Mouse (Mus musculus) heart, embryonic 13.5 days (tissue): Measurements from ENCODE around the gene Olfr76. TPM values are rescaled to one million over a fixed set of nuclear protein-coding genes. Genes with fewer than 3 reads are reported as not detected.
"Not testable (repeated sequence)": the region's sequence is repeated elsewhere in the genome, so short reads cannot be mapped to it uniquely, and the experiment has no call there.

ENCODE experiments used
- ATAC-seq: fragments of 200-750 bp; cut with Nextera tagmentation; 2 replicates; pipeline ENCODE4 v1.8.0; 2017; ENCODE audit warnings: moderate TSS enrichment; ENCODE audit not compliant: insufficient number of reproducible peaks, low FRiP score, low TSS enrichment; ENCODE audit errors: extremely low read depth
- H3K27ac ChIP-seq: fragments of 300-500 bp; sonication (generic); replicated peaks from 2 replicates; pipeline ENCODE4 v1.5.1; 2015; ENCODE audit warnings: moderate library complexity, mild to moderate bottlenecking, inconsistent platforms
- H3K27me3 ChIP-seq: fragments of 300-500 bp; sonication (generic); replicated peaks from 2 replicates; pipeline ENCODE4 v1.6.1; 2015; ENCODE audit warnings: mild to moderate bottlenecking, inconsistent platforms
- H3K36me3 ChIP-seq: fragments of 300-500 bp; sonication (generic); 2 replicates; pipeline ENCODE4 v1.6.1; 2015; ENCODE audit warnings: mild to moderate bottlenecking, inconsistent platforms
- H3K4me1 ChIP-seq: fragments of 300-500 bp; sonication (generic); 2 replicates; pipeline ENCODE4 v1.6.1; 2015; ENCODE audit warnings: inconsistent platforms
- H3K4me2 ChIP-seq: fragments of 300-500 bp; sonication (generic); 2 replicates; pipeline ENCODE4 v1.6.1; 2015; ENCODE audit warnings: inconsistent platforms, mild to moderate bottlenecking, moderate library complexity
- H3K4me3 ChIP-seq: fragments of 300-500 bp; sonication (generic); 2 replicates; pipeline ENCODE4 v1.5.1; 2015; ENCODE audit warnings: moderate library complexity, mild to moderate bottlenecking, inconsistent platforms
- H3K9ac ChIP-seq: fragments of 300-500 bp; sonication (generic); 2 replicates; pipeline ENCODE4 v1.6.1; 2015; ENCODE audit warnings: inconsistent platforms, mild to moderate bottlenecking, moderate library complexity
- H3K9me3 ChIP-seq: fragments of 300-500 bp; sonication (generic); 2 replicates; pipeline ENCODE4 v1.6.1; 2016; ENCODE audit warnings: inconsistent platforms
- WGBS: fragments of 180-500 bp; shearing (Covaris S2); methylation state at CpG from one replicate; pipeline ENCODE4 v1.1.7; 2015; ENCODE audit warnings: mixed read lengths; 5-methylcytosine and 5-hydroxymethylcytosine counted together
- polyA plus RNA-seq: library from polyadenylated mRNA; unstranded; fragments of >200 nt; fragmentation: Nextera tagmentation; extraction: Ambion mirVana; gene quantifications from 2 replicates; pipeline ENCODE4 v1.2.1, GENCODE M21; 2015

The Olfr76 gene
- polyA plus RNA-seq = not detected in 2 replicates

- no peak for ATAC-seq
- Histone ChIP-seq H3K4me3 (no peak within 1 kb of the TSS), H3K9ac (no peak within 1 kb of the TSS), H3K27me3 (no peaks in the 10 kb centered on the region), H3K36me3 (no peaks in the 10 kb centered on the region), H3K4me2 (no peak within 1 kb of the TSS), H3K4me1 (no peaks in the 10 kb centered on the region), H3K27ac (no peak within 1 kb of the TSS), H3K9me3 (no peaks in the 10 kb centered on the region)
- 72% methylated on average over 3 of the region's 3 CpGs for WGBS
Observed at GRCm38 (mm10) chr19:12123103-12123502, at the start of gene Olfr76. TSS of gene Olfr76 (minus strand) at chr19:12123203.

DNA sequence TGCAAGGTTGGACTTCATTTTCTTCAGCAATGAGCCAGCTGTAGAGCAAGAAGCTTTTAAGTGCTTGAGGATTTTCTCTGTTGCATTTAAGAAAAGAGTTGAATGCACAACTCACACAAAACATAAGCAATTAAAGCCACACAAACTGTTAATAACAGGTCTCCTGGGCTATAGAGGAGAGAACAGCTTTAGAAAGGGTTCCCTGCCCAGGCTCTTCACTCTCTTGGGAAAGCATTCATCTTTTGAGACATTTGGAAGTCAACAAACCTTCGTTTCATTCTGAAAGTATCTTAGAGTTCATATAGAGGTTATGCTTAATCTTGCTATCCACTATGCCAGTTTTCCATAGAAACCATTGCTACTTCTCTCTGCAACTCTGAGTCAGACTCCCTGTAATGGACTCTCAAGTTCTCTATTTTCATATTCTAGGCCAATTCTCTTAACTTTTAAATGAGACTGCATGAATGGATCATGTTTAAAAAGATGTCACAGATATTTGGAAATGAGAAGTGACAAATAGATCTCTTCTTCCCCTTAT is 47.1 kb upstream of the Olfr76 start, which contains the start of gene Olfr1555-ps1:
Gene Olfr1555-ps1 (minus strand): TSS at position 51 of the 538 bp plus-strand sequence.
- not testable (repeated sequence) for H3K4me3 ChIP-seq, H3K36me3 ChIP-seq, H3K9ac ChIP-seq, H3K4me1 ChIP-seq, ATAC-seq, H3K9me3 ChIP-seq, H3K27me3 ChIP-seq, H3K4me2 ChIP-seq, H3K27ac ChIP-seq
- WGBS = 45% methylated on average over 1 of the region's 1 CpGs

DNA sequence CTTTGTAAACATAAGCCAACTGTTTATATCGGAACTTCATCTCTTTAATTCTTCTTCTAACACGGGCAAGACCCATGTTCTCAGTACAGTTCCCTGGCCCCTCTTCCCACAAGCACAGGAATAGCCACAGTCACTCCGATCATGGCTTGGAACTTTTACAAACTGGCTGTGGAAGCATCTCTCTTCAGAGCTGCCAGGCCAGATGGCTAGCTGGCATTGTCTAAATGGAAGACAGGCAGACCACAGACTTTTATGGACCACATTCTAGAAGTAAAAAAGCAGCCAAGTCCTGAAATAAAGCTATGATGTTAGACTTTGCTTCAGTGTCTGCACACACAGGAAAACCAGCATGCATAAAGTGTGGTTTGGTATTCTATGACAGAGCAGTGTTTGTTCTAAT is 22.4 kb upstream of the Olfr76 start:
- H3K9me3 ChIP-seq = no peaks in the 10 kb centered on the region
- no peak overlapping the region for H3K9ac ChIP-seq
- no peak for ATAC-seq
- no peak overlapping the region for H3K27ac ChIP-seq
- WGBS = 74% methylated on average over 3 of the region's 3 CpGs
- no peaks in the 10 kb centered on the region for H3K36me3 ChIP-seq
- H3K4me1 ChIP-seq = no peaks in the 10 kb centered on the region
- H3K4me3 ChIP-seq = no peak overlapping the region
- no peaks in the 10 kb centered on the region for H3K27me3 ChIP-seq
- no peak overlapping the region for H3K4me2 ChIP-seq

- H3K9me3 ChIP-seq = no peaks in the 10 kb centered on the region
- H3K4me1 ChIP-seq = no peaks in the 10 kb centered on the region
- H3K4me2 ChIP-seq = no peak overlapping the region
- WGBS = 75% methylated on average over 1 of the region's 1 CpGs
- H3K27me3 ChIP-seq = no peaks in the 10 kb centered on the region
- H3K4me3 ChIP-seq = no peak overlapping the region
- no peak overlapping the region for H3K9ac ChIP-seq
- no peaks in the 10 kb centered on the region for H3K36me3 ChIP-seq
- H3K27ac ChIP-seq = no peak overlapping the region
- no peak for ATAC-seq
Observed at GRCm38 (mm10) chr19:12143356-12143755, 20.4 kb upstream of the Olfr76 start.

- ATAC-seq = no peak
Observed at GRCm38 (mm10) chr19:12134289-12134688, 11.3 kb upstream of the Olfr76 start.

DNA sequence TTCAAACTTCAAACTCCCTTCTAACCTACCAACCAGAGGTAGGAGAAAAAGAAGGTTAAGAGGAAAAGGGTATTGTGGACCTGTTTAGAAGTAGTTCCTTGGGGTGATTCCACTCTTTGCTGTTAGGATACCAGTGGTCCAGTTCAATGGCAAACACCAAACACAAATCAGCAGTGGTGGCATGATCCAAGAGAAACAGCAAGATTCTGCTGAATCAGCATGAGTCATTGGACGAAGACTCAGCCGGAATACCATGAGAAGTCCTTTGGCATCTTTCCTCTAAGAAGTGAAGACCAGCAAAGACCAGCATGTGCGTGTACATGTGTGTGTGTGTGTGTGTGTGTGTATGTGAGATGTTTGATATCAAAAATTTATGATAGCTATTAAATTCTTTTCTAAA is 6.5 kb downstream of the Olfr76 start:
- Histone ChIP-seq H3K9ac (no peak overlapping the region), H3K27ac (no peak overlapping the region), H3K4me2 (no peak overlapping the region), H3K9me3 (no peaks in the 10 kb centered on the region), H3K36me3 (no peaks in the 10 kb centered on the region), H3K27me3 (no peaks in the 10 kb centered on the region), H3K4me1 (no peaks in the 10 kb centered on the region), H3K4me3 (no peak overlapping the region)
- ATAC-seq = no peak
- WGBS = 71% methylated on average over 3 of the region's 3 CpGs

More at GRCm38 (mm10) chr19:12134289-12134688, 11.3 kb upstream of the Olfr76 start:
- Histone ChIP-seq H3K27me3 (no peaks in the 10 kb centered on the region), H3K4me3 (no peak overlapping the region), H3K4me2 (no peak overlapping the region), H3K4me1 (no peaks in the 10 kb centered on the region), H3K27ac (no peak overlapping the region), H3K9me3 (no peaks in the 10 kb centered on the region), H3K36me3 (no peaks in the 10 kb centered on the region), H3K9ac (no peak overlapping the region)
- WGBS = 21% methylated on average over 2 of the region's 2 CpGs

DNA sequence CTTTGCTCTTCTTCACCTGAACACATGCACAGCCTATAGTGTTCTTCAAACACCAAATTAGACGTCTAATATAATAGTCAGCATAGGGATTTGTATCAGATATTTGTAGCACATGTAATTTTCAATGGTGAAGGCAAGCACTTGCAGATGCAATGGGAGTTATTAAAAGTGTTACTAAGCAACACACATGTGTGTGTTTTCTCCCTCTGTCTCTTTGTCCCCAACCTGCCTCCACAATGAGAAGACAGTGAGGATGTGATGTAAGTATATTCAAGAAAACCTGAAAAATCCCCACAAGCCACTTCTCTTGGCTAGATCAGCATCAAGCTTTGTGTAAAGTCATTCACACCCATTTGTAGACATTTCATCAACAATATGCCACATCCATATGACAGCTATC is 7.2 kb downstream of the Olfr76 start, which contains the start of gene Olfr1428:
Gene Olfr1428 (minus strand): TSS at position 101 of the 400 bp plus-strand sequence.
- H3K4me3 ChIP-seq = no peak within 1 kb of the TSS
- H3K27ac ChIP-seq = no peak within 1 kb of the TSS

DNA sequence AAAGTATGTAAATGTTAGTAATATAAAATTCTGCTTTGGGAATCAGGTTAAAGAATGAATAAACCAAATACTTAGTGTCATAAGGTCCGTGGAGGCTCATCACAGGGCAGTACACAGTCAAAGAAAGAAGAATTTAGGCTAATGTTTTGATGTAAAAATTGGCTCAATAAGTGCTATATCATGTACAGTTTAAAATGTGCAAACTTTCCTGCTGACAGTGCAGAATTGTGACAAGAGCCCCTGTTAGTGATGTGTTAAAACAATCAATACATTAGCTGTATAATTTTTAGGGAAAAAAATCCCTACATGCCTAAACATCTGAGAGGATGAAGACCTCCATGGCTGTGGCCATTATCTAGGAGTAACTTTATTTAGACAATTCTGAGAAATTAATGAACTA is 9.2 kb downstream of the Olfr76 start:
- no peaks in the 10 kb centered on the region for H3K9me3 ChIP-seq
- WGBS = 54% methylated on average over 1 of the region's 1 CpGs
- H3K4me2 ChIP-seq = no peak overlapping the region
- H3K4me3 ChIP-seq = no peak overlapping the region
- H3K36me3 ChIP-seq = no peaks in the 10 kb centered on the region
- H3K4me1 ChIP-seq = no peaks in the 10 kb centered on the region
- H3K9ac ChIP-seq = no peak overlapping the region
- H3K27me3 ChIP-seq = no peaks in the 10 kb centered on the region
- ATAC-seq = no peak
- H3K27ac ChIP-seq = no peak overlapping the region

More for the DNA sequence above, 7.2 kb downstream of the Olfr76 start, which contains the start of gene Olfr1428:
- no peaks in the 10 kb centered on the region for H3K36me3 ChIP-seq
- no peaks in the 10 kb centered on the region for H3K27me3 ChIP-seq
- no peak within 1 kb of the TSS for H3K9ac ChIP-seq
- no peaks in the 10 kb centered on the region for H3K9me3 ChIP-seq
- H3K4me1 ChIP-seq = no peaks in the 10 kb centered on the region
- ATAC-seq = no peak
- H3K4me2 ChIP-seq = no peak within 1 kb of the TSS
- 49% methylated on average over 1 of the region's 1 CpGs for WGBS

- H3K36me3 ChIP-seq = no peaks in the 10 kb centered on the region
- no peak overlapping the region for H3K4me3 ChIP-seq
- no peaks in the 10 kb centered on the region for H3K9me3 ChIP-seq
- H3K4me1 ChIP-seq = no peaks in the 10 kb centered on the region
- H3K27me3 ChIP-seq = no peaks in the 10 kb centered on the region
- ATAC-seq = no peak
- H3K27ac ChIP-seq = no peak overlapping the region
- H3K4me2 ChIP-seq = no peak overlapping the region
- WGBS = 39% methylated on average over 1 of the region's 1 CpGs
- H3K9ac ChIP-seq = no peak overlapping the region
Observed at GRCm38 (mm10) chr19:12104541-12104940, 18.5 kb downstream of the Olfr76 start.

DNA sequence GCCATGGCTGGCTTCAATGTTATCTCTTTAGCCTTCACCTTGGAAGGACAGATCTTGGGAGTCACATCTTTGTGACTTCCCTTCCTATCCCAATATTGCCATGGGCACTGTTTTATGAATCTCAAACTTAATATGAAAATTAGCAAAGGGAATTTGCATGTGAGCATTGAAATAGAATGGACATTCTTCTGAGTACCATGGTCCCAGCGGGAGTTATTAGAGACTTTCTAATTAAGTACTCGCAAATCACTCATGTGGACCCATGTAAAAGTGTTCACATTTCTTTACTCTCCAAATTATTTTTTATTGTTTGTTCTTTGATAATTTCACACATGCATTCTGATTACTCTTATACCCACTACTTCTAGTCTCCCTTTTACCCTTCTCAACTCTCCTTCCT is 19.8 kb downstream of the Olfr76 start, which contains the start of gene Olfr1427:
Gene Olfr1427 (minus strand): TSS at position 101 of the 400 bp plus-strand sequence.
- ATAC-seq = no peak
- no peaks in the 10 kb centered on the region for H3K27me3 ChIP-seq
- no peaks in the 10 kb centered on the region for H3K9me3 ChIP-seq
- WGBS = 92% methylated on average over 2 of the region's 2 CpGs
- H3K4me2 ChIP-seq = no peak within 1 kb of the TSS
- H3K27ac ChIP-seq = no peak within 1 kb of the TSS
- H3K36me3 ChIP-seq = no peaks in the 10 kb centered on the region
- H3K9ac ChIP-seq = no peak within 1 kb of the TSS
- no peaks in the 10 kb centered on the region for H3K4me1 ChIP-seq
- H3K4me3 ChIP-seq = no peak within 1 kb of the TSS

DNA sequence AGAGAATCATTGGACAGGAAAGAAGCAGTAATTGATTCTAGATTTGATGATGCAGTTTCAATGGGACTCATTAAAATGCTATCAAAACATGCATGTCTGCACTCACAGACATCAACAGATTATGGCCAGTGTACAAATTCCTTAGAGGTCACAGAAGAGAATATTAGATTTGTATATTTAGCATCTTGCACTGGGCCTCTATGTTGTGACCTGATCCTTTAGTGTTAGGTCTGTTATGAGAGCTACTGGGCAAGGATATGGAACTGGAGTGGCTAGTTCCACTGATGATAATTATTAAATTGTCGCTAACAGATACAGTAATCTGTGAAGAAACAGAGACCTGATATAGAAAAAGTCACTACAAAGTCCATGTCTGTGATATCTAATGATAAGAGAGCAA is 31.1 kb downstream of the Olfr76 start, which contains the start of gene Olfr1426:
Gene Olfr1426 (minus strand): TSS at position 101 of the 400 bp plus-strand sequence.
- Histone ChIP-seq H3K36me3 (no peaks in the 10 kb centered on the region), H3K9ac (no peak within 1 kb of the TSS), H3K4me2 (no peak within 1 kb of the TSS), H3K9me3 (no peaks in the 10 kb centered on the region), H3K4me1 (no peaks in the 10 kb centered on the region), H3K27me3 (no peaks in the 10 kb centered on the region), H3K27ac (no peak within 1 kb of the TSS), H3K4me3 (no peak within 1 kb of the TSS)
- 68% methylated on average over 1 of the region's 1 CpGs for WGBS
- no peak for ATAC-seq

DNA sequence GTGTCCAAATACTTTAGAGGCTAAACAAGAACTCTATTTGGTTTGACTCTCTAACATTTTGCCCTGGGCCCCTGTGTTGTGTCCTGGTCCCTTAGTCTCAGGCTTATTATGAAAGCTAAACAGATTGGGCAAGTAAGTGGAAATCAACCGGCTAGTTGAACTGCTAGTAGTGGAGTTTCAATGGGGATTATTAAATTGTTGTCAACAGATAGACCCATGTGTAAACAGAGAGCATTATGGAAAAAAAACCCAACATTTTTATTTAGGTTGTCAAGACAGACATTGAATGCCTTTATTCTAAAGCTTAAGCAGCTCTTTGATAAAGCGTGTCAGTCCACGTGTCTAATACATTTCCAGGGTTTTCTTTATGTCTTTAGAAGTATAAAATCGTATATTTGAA is 45.4 kb downstream of the Olfr76 start, which contains the start of gene Olfr1425:
Gene Olfr1425 (minus strand): TSS at position 101 of the 400 bp plus-strand sequence.
- not testable (repeated sequence) for H3K27ac ChIP-seq, H3K27me3 ChIP-seq, ATAC-seq, H3K9me3 ChIP-seq, H3K4me3 ChIP-seq, H3K4me1 ChIP-seq, H3K9ac ChIP-seq, H3K36me3 ChIP-seq, H3K4me2 ChIP-seq
- WGBS = 73% methylated on average over 4 of the region's 4 CpGs
